Mouse (Mus musculus) myocyte (in vitro differentiated cells): ENCODE measurements at regions not wholly inside any gene's neighbourhood (a gene's known extent, or its start where the extent isn't known, plus 50 kb on each side); places are given as distances from the start of the nearest gene placed in this dataset.

Source experiments
- H3K27me3 ChIP-seq: one replicate; pipeline ENCODE4 v1.6.1; 2011; ENCODE audit not compliant: control insufficient read depth, insufficient read depth, insufficient read length
- H3K36me3 ChIP-seq: one replicate; pipeline ENCODE4 v1.6.1; 2011; ENCODE audit not compliant: control insufficient read depth, insufficient read depth
- H3K4me2 ChIP-seq: one replicate; pipeline ENCODE4 v1.6.1; 2011; ENCODE audit warnings: low read depth, control low read depth
- H3K4me3 ChIP-seq: one replicate; pipeline ENCODE4 v1.5.1; 2011; ENCODE audit warnings: mild to moderate bottlenecking, control low read depth, moderate library complexity
- H3K79me2 ChIP-seq: one replicate; pipeline ENCODE4 v1.6.1; 2011; ENCODE audit not compliant: control insufficient read depth, insufficient read depth
- H3ac ChIP-seq: one replicate; pipeline ENCODE4 v1.6.1; 2011; ENCODE audit not compliant: control insufficient read depth, insufficient read length
- CEBPB ChIP-seq: IDR thresholded peaks from 2 replicates; pipeline ENCODE4 v1.6.1; 2011; ENCODE audit warnings: mild to moderate bottlenecking, moderate library complexity; ENCODE audit not compliant: poor library complexity, insufficient read depth, severe bottlenecking
- E2F4 ChIP-seq: IDR thresholded peaks from one replicate; pipeline ENCODE4 v1.6.1; 2011; ENCODE audit warnings: mild to moderate bottlenecking, control low read depth, moderate library complexity; ENCODE audit not compliant: insufficient read depth
- MAX ChIP-seq: IDR thresholded peaks from one replicate; pipeline ENCODE4 v1.6.1; 2011; ENCODE audit warnings: low read depth, mild to moderate bottlenecking, control low read depth
- MYOD1 ChIP-seq, 3 experiments: IDR thresholded peaks; one replicate each; pipeline ENCODE4 v1.6.1; 2011; ENCODE audit warnings: control low read depth in 2 of 3, low read depth in 2 of 3, mild to moderate bottlenecking in 2 of 3, moderate library complexity in 1 of 3; ENCODE audit not compliant: insufficient read length in 2 of 3, control insufficient read depth in 1 of 3
- MYOG ChIP-seq, 3 experiments: IDR thresholded peaks; one replicate each; pipeline ENCODE4 v1.6.1; 2011; ENCODE audit warnings: control low read depth in 2 of 3, low read depth in 2 of 3, mild to moderate bottlenecking in 2 of 3; ENCODE audit not compliant: insufficient read length in 2 of 3, control insufficient read depth in 1 of 3, insufficient read depth in 1 of 3
- POLR2A ChIP-seq: IDR thresholded peaks from one replicate; pipeline ENCODE4 v1.6.1; 2011; ENCODE audit warnings: low read depth, mild to moderate bottlenecking, control low read depth, moderate library complexity; ENCODE audit not compliant: insufficient read length
- POLR2AphosphoS2 ChIP-seq: IDR thresholded peaks from one replicate; pipeline ENCODE4 v1.6.1; 2011; ENCODE audit warnings: low read depth, control low read depth; ENCODE audit not compliant: insufficient read length
- REST ChIP-seq: IDR thresholded peaks from one replicate; pipeline ENCODE4 v1.6.1; 2011; ENCODE audit warnings: mild to moderate bottlenecking, control low read depth, moderate library complexity; ENCODE audit not compliant: insufficient read depth, insufficient read length
- SRF ChIP-seq: IDR thresholded peaks from one replicate; pipeline ENCODE4 v1.6.1; 2011; ENCODE audit warnings: low read depth; ENCODE audit not compliant: control insufficient read depth, insufficient read length
- TCF12 ChIP-seq: IDR thresholded peaks from one replicate; pipeline ENCODE4 v1.6.1; 2011; ENCODE audit warnings: mild to moderate bottlenecking, control low read depth; ENCODE audit not compliant: poor library complexity, insufficient read depth, severe bottlenecking
- TCF3 ChIP-seq: IDR thresholded peaks from one replicate; pipeline ENCODE4 v1.6.1; 2011; ENCODE audit warnings: low read depth, control low read depth; ENCODE audit not compliant: insufficient read length
- USF1 ChIP-seq: IDR thresholded peaks from one replicate; pipeline ENCODE4 v1.6.1; 2011; ENCODE audit warnings: low read depth, mild to moderate bottlenecking, control low read depth, moderate library complexity

GRCm38 (mm10) chr4:153850186-153850585 lies 106.9 kb upstream of the A430005L14Rik start:
- Histone ChIP-seq H3K4me3 (no peak overlapping the region), H3K4me2 (no peak overlapping the region), H3K27me3 (no peaks in the 10 kb centered on the region), H3K79me2 (no peaks in the 10 kb centered on the region), H3ac (no peak overlapping the region), H3K36me3 (no peaks in the 10 kb centered on the region)
- no peak for TF ChIP-seq POLR2A
- TF ChIP-seq MYOD1 (IDR thresholded peaks at IDR 0.05; ENCODE audit: control insufficient read depth in 1 of 3, insufficient read length in 2 of 3, low read depth in 2 of 3), result no peak
- no peak for TF ChIP-seq SRF
- no peak for TF ChIP-seq E2F4
- TF ChIP-seq REST, result no peak
- TF ChIP-seq TCF3, result no peak
- no peak for TF ChIP-seq POLR2AphosphoS2
- TF ChIP-seq TCF12, result no peak
- TF ChIP-seq MAX, result no peak
- TF ChIP-seq USF1, result no peak

DNA sequence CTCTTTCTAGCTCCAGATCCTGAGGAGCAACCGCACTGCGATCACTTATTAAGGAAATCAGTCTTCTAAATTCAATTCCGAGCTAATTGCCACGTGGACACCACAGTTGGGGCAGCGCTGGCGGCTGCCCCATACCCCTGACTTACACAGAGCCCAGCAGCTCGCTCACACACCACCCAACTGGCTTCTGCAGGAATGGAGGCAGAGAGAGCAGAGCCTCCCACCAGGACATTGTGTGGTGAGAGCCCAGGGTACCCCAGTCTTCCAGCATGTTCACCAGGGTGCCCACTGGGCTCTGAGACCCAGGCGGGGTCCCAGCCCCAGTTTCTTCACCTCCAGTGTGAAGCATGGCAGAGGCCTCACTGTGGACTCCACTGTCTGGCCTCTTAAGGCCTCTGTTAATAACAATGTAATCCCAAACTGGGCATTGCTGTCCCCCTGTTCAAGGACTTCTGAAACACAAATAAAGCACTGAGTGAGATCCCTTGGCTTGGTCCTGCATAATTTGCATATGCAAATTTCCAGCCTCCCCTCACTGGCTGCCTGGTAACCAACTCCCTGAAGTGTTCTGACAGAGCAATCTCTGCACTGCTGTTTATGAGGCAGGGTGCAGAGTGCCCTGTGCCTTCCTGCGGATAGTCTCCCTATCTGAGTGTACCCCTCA lies 102.8 kb upstream of the A430005L14Rik start:
- H3K79me2 ChIP-seq, result no peaks in the 10 kb centered on the region
- H3K27me3 ChIP-seq, result no peaks in the 10 kb centered on the region
- TF ChIP-seq E2F4 (no peak), POLR2A (no peak), CEBPB (no peak), MYOD1 (IDR thresholded peaks at IDR 0.05; ENCODE audit: control insufficient read depth in 1 of 3, insufficient read length in 2 of 3, low read depth in 2 of 3) (no peak), TCF3 (no peak), MAX (no peak), MYOG (IDR thresholded peaks at IDR 0.05; ENCODE audit: control insufficient read depth in 1 of 3, insufficient read depth in 1 of 3, insufficient read length in 2 of 3, low read depth in 2 of 3) (no peak), POLR2AphosphoS2 (no peak), TCF12 (no peak), REST (no peak), SRF (no peak), USF1 (no peak)
- H3K4me3 ChIP-seq, result no peak overlapping the region
- H3ac ChIP-seq, result no peak overlapping the region
- H3K4me2 ChIP-seq, result no peak overlapping the region
- no peaks in the 10 kb centered on the region for H3K36me3 ChIP-seq

DNA sequence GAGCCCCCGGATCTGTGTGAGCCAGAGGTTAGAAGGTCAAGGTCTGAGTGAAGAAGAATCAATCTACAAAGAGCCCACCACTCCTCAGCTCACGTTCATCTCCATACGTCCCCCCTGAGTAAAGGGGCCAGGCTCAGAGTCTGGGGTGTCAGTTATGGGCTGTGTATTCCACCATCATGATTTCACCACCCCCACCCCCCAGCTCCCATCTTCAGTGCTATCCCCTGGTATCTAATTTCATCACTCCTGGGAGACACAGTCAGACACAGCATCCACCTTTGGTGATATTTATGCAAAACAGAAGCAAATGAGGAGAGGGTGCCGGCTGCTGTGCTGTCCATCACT lies 102.3 kb upstream of the A430005L14Rik start:
- H3K79me2 ChIP-seq, result no peaks in the 10 kb centered on the region

GRCm38 (mm10) chr4:153861420-153861819 lies 95.6 kb upstream of the A430005L14Rik start:
- Histone ChIP-seq H3K4me3 (no peak overlapping the region), H3K27me3 (no peaks in the 10 kb centered on the region), H3K4me2 (no peak overlapping the region), H3K79me2 (no peaks in the 10 kb centered on the region), H3K36me3 (no peaks in the 10 kb centered on the region), H3ac (no peak overlapping the region)
- TF ChIP-seq MYOD1 (IDR thresholded peaks at IDR 0.05; ENCODE audit: control insufficient read depth in 1 of 3, insufficient read length in 2 of 3, low read depth in 2 of 3), result no peak
- TF ChIP-seq SRF, result no peak
- no peak for TF ChIP-seq POLR2A
- no peak for TF ChIP-seq MYOG (IDR thresholded peaks at IDR 0.05; ENCODE audit: control insufficient read depth in 1 of 3, insufficient read depth in 1 of 3, insufficient read length in 2 of 3, low read depth in 2 of 3)
- no peak for TF ChIP-seq TCF12
- no peak for TF ChIP-seq USF1
- no peak for TF ChIP-seq MAX
- TF ChIP-seq TCF3, result no peak
- no peak for TF ChIP-seq CEBPB
- TF ChIP-seq POLR2AphosphoS2, result no peak

More for the DNA sequence above, 102.3 kb upstream of the A430005L14Rik start:
- no peak overlapping the region for H3K4me2 ChIP-seq
- no peak overlapping the region for H3ac ChIP-seq
- H3K4me3 ChIP-seq, result no peak overlapping the region
- no peaks in the 10 kb centered on the region for H3K27me3 ChIP-seq
- TF ChIP-seq CEBPB (no peak), TCF12 (no peak), MYOD1 (IDR thresholded peaks at IDR 0.05; ENCODE audit: control insufficient read depth in 1 of 3, insufficient read length in 2 of 3, low read depth in 2 of 3) (no peak), MAX (no peak), POLR2AphosphoS2 (no peak), TCF3 (no peak), MYOG (IDR thresholded peaks at IDR 0.05; ENCODE audit: control insufficient read depth in 1 of 3, insufficient read depth in 1 of 3, insufficient read length in 2 of 3, low read depth in 2 of 3) (no peak), USF1 (no peak), SRF (no peak), E2F4 (no peak), REST (no peak), POLR2A (no peak)
- no peaks in the 10 kb centered on the region for H3K36me3 ChIP-seq
